13 mouse cellular contexts compared by ENCODE assay signal in genomic region chr7:29461557-29461956, GRCm38 (mm10). TPM values are rescaled to one million over a fixed set of nuclear protein-coding genes. Genes with fewer than 3 reads are reported as not detected.
DNase-seq lines count a peak whose midpoint lies in the region; ATAC-seq and TF ChIP-seq lines count a peak whose summit lies in the region.
"Had no signal": no experiment of that assay in that cellular context is flagged by ENCODE, and none has a peak within 500 bp of the region (broad histone marks: within the 10 kb centered on the region; RNA-seq: fewer than 3 reads in every experiment).

No protein-coding gene starts in this region.

- ATAC-seq in hematopoietic stem cell, adult 5-6 weeks (replicated peaks in 1 of 2; ENCODE audit: insufficient read depth in 1 of 2, low FRiP score in 2 of 2, low TSS enrichment in 1 of 2, low read depth in 1 of 2, poor library complexity in 2 of 2, severe bottlenecking in 2 of 2): peak; percentile 47 to 62; a peak in 3 of 4 replicates
- ATAC-seq: midbrain, embryonic 16.5 days had no signal

- no peak for TF ChIP-seq CTCF in layer of hippocampus, adult 2 months (conservative IDR thresholded peaks at IDR 0.05)

- H3K4me3 ChIP-seq in layer of hippocampus, adult 2 months: no peak overlapping the region

- H3K27ac ChIP-seq in layer of hippocampus, adult 2 months: peak overlapping the region; percentile 82

- DNase-seq in embryo, embryonic 10 days (ENCODE audit: low spot score): peak; percentile 18
- no peak for DNase-seq in embryo, embryonic 10.5 days (ENCODE audit: low spot score)
- DNase-seq in layer of hippocampus, adult 2 months (ENCODE audit: low spot score in 2 of 2): no peak
- DNase-seq in layer of hippocampus, adult 18-20 months (ENCODE audit: low spot score in 2 of 2): no peak
- peak; percentile 56 to 83 for DNase-seq in lung, postnatal 4 days
- DNase-seq in left cerebral cortex, adult 18-20 months (ENCODE audit: low spot score in 2 of 2): no peak
- DNase-seq in right cerebral cortex, postnatal 36 days (ENCODE audit: low spot score in 2 of 2): no peak
- DNase-seq: cerebellum, adult 11 months; kidney, postnatal 36 days; liver; thymus, postnatal 36 days had no signal

RNA-seq across cellular contexts. Expression of gene Sipa1l3, which starts 56.9 kb away (rescaled TPM):
- total RNA-seq in layer of hippocampus, adult 2 months (2021): 100 to 1,000 TPM; 240 to 260 TPM
- 100 to 1,000 TPM; 219 to 232 TPM for total RNA-seq in layer of hippocampus, adult 18-20 months (2021)
- total RNA-seq in hematopoietic stem cell, adult 5-6 weeks (2017): 10.7 and 15.5 TPM in 2 replicates
- 10 to 100 TPM; 54.7 to 54.9 TPM for total RNA-seq in left cerebral cortex, adult 18-20 months (2021)

Comparison
In these comparisons a context has a peak if more than half of its experiments do, and no peak if none do; other contexts are left out.
1. DNase-seq: peak in embryo, embryonic 10 days (single experiment) and lung, postnatal 4 days (2 of 2); none in embryo, embryonic 10.5 days (single experiment), layer of hippocampus, adult 2 months (0 of 2), layer of hippocampus, adult 18-20 months (0 of 2), left cerebral cortex, adult 18-20 months (0 of 2) and right cerebral cortex, postnatal 36 days (0 of 2).